Mouse (Mus musculus): ENCODE results near the gene Ccdc155. TPM values are rescaled to one million over a fixed set of nuclear protein-coding genes. Genes with fewer than 3 reads are reported as not detected.
"Not testable (repeated sequence)": the region's sequence is repeated elsewhere in the genome, so short reads cannot be mapped to it uniquely, and the experiment has no call there.

Gene Ccdc155
- polyA plus RNA-seq, 1 experiment from 2014 or later, result 0.86 TPM

DNA sequence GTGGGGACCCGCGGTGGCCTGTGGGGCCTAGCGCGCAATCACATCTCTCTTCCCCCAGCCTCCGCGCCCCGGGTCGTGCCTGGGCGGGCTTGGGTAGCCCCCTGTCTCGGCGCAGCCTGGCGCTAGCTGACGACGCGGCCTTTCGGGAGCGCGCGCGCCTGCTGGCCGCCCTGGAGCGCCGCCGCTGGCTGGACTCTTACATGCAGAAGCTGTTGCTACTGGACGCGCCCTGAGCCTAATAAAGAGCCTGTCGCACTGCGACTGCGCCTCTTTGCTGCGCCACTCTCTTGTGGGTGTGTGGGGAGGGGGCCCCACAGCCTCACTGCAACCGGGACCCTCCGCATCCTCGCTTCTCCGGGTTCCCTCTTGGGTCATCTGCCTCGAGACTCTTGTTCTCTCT is 23.2 kb downstream of the Ccdc155 start:
- no peak; the same call in 1 of the 2 replicates for ATAC-seq (ENCODE audit: low FRiP score, low TSS enrichment)
- no peak overlapping the region for H3K27ac ChIP-seq (ENCODE audit: low read length)
- peak overlapping the region; percentile 15; the same call in 1 of the 2 replicates for H3K4me3 ChIP-seq (ENCODE audit: low read length)
- H3K27me3 ChIP-seq (ENCODE audit: insufficient read depth, low read length), result peaks cover 92% of the 10 kb centered on the region
- H3K4me1 ChIP-seq (ENCODE audit: insufficient read depth, low read length), result peaks cover 14% of the 10 kb centered on the region
- H3K9ac ChIP-seq (replicated peaks; ENCODE audit: low read length), result no peak overlapping the region
- no peaks in the 10 kb centered on the region for H3K9me3 ChIP-seq (ENCODE audit: low read length)
- H3K4me2 ChIP-seq (replicated peaks; ENCODE audit: low read depth, low read length), result peak overlapping the region; percentile 53; the same call in 1 of the 2 replicates
- no peaks in the 10 kb centered on the region for H3K36me3 ChIP-seq (ENCODE audit: insufficient read depth, low read length)
- WGBS, result 4% methylated on average over 33 of the region's 35 CpGs

- Histone ChIP-seq H3K4me3 (ENCODE audit: low read length) (peak within 1 kb of the TSS; percentile 15; the same call in 1 of the 2 replicates), H3K27ac (ENCODE audit: low read length) (no peak within 1 kb of the TSS), H3K27me3 (ENCODE audit: insufficient read depth, low read length) (peaks cover 96% of the 10 kb centered on the region), H3K4me2 (replicated peaks; ENCODE audit: low read depth, low read length) (peak within 1 kb of the TSS; percentile 53; the same call in 1 of the 2 replicates), H3K36me3 (ENCODE audit: insufficient read depth, low read length) (no peaks in the 10 kb centered on the region), H3K4me1 (ENCODE audit: insufficient read depth, low read length) (peaks cover 20% of the 10 kb centered on the region), H3K9me3 (ENCODE audit: low read length) (no peaks in the 10 kb centered on the region), H3K9ac (replicated peaks; ENCODE audit: low read length) (no peak within 1 kb of the TSS)
- ATAC-seq (ENCODE audit: low FRiP score, low TSS enrichment), result no peak
- WGBS, result 13% methylated on average over 19 of the region's 20 CpGs
Observed at GRCm38 (mm10) chr7:45180896-45181477, 23.7 kb downstream of the Ccdc155 start, which contains the start of gene Pth2. Gene Pth2 (plus strand): TSS chr7:45180995.

DNA sequence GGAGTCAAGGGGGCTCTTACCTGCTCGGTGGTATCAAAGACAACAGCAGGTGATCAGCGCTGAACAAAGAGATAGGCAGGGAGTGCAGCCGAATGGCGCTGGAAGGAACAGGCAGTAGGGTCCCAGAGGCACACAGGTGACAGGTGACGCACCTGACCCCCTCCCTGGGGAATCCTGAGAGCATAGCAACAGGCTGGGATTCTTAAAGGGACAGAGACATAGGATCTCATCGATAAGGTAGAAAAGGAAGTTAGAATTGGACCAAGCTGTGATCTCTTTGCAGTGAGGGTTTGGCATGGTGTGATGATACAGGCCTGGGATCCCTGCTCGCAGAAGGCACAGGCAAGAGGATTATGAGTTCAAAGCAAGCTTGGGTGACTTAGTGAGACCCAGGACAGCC is 25.2 kb downstream of the Ccdc155 start, which contains the start of gene Gfy:
Gfy (minus strand) TSS at position 101 of the 400 bp plus-strand sequence.
- H3K9ac ChIP-seq (replicated peaks; ENCODE audit: low read length), result no peak within 1 kb of the TSS
- H3K4me1 ChIP-seq (ENCODE audit: insufficient read depth, low read length), result peaks cover 27% of the 10 kb centered on the region
- no peaks in the 10 kb centered on the region for H3K9me3 ChIP-seq (ENCODE audit: low read length)
- H3K27ac ChIP-seq (ENCODE audit: low read length), result no peak within 1 kb of the TSS
- no peak for ATAC-seq (ENCODE audit: low FRiP score, low TSS enrichment)
- no peaks in the 10 kb centered on the region for H3K36me3 ChIP-seq (ENCODE audit: insufficient read depth, low read length)
- H3K4me3 ChIP-seq (ENCODE audit: low read length), result no peak within 1 kb of the TSS
- whole genome bisulfite sequencing, result 36% methylated on average over 7 of the region's 7 CpGs
- H3K27me3 ChIP-seq (ENCODE audit: insufficient read depth, low read length), result peaks cover 99% of the 10 kb centered on the region
- H3K4me2 ChIP-seq (replicated peaks; ENCODE audit: low read depth, low read length), result no peak within 1 kb of the TSS

DNA sequence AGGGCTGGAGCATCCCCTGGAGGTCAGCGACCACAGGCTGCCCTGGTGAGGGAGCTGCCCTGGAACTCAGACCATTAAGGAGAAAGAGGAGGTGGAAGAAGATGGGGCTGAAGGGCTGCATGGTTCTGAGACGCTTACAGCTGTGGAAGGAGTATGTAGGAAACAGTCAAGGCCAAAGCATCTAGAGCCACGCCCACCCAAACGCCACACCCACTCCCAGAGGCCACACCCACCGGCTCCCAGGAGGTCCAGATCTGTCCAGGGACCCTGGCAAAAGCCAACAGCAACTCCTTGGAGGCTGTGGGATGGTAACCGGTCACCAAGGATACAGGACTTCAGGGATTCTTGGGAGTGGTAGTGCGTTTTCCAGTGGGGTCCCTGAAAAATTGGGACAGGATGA is 26.1 kb downstream of the Ccdc155 start:
- Histone ChIP-seq H3K9ac (replicated peaks; ENCODE audit: low read length) (no peak overlapping the region), H3K27ac (ENCODE audit: low read length) (no peak overlapping the region), H3K36me3 (ENCODE audit: insufficient read depth, low read length) (no peaks in the 10 kb centered on the region), H3K4me1 (ENCODE audit: insufficient read depth, low read length) (peaks cover 27% of the 10 kb centered on the region), H3K4me3 (ENCODE audit: low read length) (no peak overlapping the region), H3K4me2 (replicated peaks; ENCODE audit: low read depth, low read length) (no peak overlapping the region), H3K9me3 (ENCODE audit: low read length) (no peaks in the 10 kb centered on the region), H3K27me3 (ENCODE audit: insufficient read depth, low read length) (peaks cover 97% of the 10 kb centered on the region)
- ATAC-seq (ENCODE audit: low FRiP score, low TSS enrichment), result no peak
- WGBS, result 23% methylated on average over 7 of the region's 7 CpGs

DNA sequence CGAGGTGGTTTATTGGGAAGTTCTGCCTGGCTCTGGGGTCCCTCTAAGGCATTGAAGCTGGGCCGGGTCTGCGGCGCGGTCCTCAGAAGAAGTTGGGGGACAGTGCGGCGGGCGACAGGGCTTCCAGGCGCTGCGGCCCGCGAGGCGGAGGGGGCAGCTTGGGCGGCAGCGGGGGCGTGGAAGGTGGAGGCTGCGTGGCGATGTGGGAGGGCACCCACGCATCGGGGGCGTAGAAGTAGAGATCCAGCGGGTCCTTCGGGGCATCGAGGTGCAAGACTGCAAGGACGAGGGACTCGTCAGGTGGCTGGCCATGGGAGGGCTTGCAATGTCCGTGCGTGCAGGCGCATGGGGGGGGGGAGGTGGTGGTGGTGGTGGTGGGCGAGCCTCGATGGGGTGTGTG is 28.3 kb downstream of the Ccdc155 start:
- H3K27me3 ChIP-seq (ENCODE audit: insufficient read depth, low read length), result peaks cover 86% of the 10 kb centered on the region
- no peaks in the 10 kb centered on the region for H3K9me3 ChIP-seq (ENCODE audit: low read length)
- peak overlapping the region; percentile 28 for H3K4me3 ChIP-seq (ENCODE audit: low read length)
- H3K4me1 ChIP-seq (ENCODE audit: insufficient read depth, low read length), result peaks cover 14% of the 10 kb centered on the region
- H3K4me2 ChIP-seq (replicated peaks; ENCODE audit: low read depth, low read length), result peak overlapping the region; percentile 41
- H3K36me3 ChIP-seq (ENCODE audit: insufficient read depth, low read length), result no peaks in the 10 kb centered on the region
- no peak overlapping the region for H3K27ac ChIP-seq (ENCODE audit: low read length)
- WGBS, result 1% methylated on average over 23 of the region's 31 CpGs
- no peak overlapping the region for H3K9ac ChIP-seq (replicated peaks; ENCODE audit: low read length)
- ATAC-seq (ENCODE audit: low FRiP score, low TSS enrichment), result no peak

- WGBS, result under 1% methylated on average over 23 of the region's 23 CpGs
- peak overlapping the region; percentile 41 for H3K4me2 ChIP-seq (replicated peaks; ENCODE audit: low read depth, low read length)
- H3K36me3 ChIP-seq (ENCODE audit: insufficient read depth, low read length), result no peaks in the 10 kb centered on the region
- no peak for ATAC-seq (ENCODE audit: low FRiP score, low TSS enrichment)
- no peaks in the 10 kb centered on the region for H3K9me3 ChIP-seq (ENCODE audit: low read length)
- H3K4me3 ChIP-seq (ENCODE audit: low read length), result peak overlapping the region; percentile 28
- no peak overlapping the region for H3K27ac ChIP-seq (ENCODE audit: low read length)
- H3K27me3 ChIP-seq (ENCODE audit: insufficient read depth, low read length), result peaks cover 82% of the 10 kb centered on the region
- no peak overlapping the region for H3K9ac ChIP-seq (replicated peaks; ENCODE audit: low read length)
- peaks cover 14% of the 10 kb centered on the region; the same call in 1 of the 2 replicates for H3K4me1 ChIP-seq (ENCODE audit: insufficient read depth, low read length)
Observed at GRCm38 (mm10) chr7:45175929-45176328, 28.8 kb downstream of the Ccdc155 start.

- Histone ChIP-seq H3K4me2 (replicated peaks; ENCODE audit: low read depth, low read length) (no peak overlapping the region), H3K36me3 (ENCODE audit: insufficient read depth, low read length) (no peaks in the 10 kb centered on the region), H3K27me3 (ENCODE audit: insufficient read depth, low read length) (peaks cover 77% of the 10 kb centered on the region), H3K4me3 (ENCODE audit: low read length) (no peak overlapping the region), H3K27ac (ENCODE audit: low read length) (no peak overlapping the region), H3K9ac (replicated peaks; ENCODE audit: low read length) (no peak overlapping the region), H3K9me3 (ENCODE audit: low read length) (peaks cover 1% of the 10 kb centered on the region), H3K4me1 (ENCODE audit: insufficient read depth, low read length) (peaks cover 14% of the 10 kb centered on the region; the same call in 1 of the 2 replicates)
- ATAC-seq (ENCODE audit: low FRiP score, low TSS enrichment), result no peak
- 3% methylated on average over 13 of the region's 13 CpGs for WGBS
Observed at GRCm38 (mm10) chr7:45175398-45175797, 29.3 kb downstream of the Ccdc155 start.

DNA sequence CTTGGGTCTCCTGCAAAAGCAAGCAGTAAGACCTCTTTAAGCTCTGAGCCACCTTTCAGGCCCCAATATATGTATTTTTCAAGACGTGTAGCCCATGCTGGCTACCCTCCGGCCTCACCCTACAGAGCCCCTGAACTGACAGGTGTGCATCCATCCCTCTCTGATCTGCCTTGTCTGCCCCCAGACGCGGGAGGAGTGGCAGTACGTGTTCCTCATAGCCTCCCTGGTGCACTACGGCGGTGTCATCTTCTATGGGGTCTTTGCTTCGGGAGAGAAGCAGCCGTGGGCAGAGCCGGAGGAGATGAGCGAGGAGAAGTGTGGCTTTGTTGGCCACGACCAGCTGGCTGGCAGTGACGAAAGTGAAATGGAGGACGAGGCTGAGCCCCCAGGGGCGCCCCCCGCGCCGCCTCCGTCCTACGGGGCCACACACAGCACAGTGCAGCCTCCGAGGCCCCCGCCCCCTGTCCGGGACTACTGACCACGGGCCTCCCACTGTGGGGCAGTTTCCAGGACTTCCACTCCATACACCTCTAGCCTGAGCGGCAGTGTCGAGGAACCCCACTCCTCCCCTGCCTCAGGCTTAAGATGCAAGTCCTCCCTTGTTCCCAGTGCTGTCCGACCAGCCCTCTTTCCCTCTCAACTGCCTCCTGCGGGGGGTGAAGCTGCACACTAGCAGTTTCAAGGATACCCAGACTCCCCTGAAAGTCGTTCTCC is 30.0 kb downstream of the Ccdc155 start:
- Histone ChIP-seq H3K9ac (replicated peaks; ENCODE audit: low read length) (no peak overlapping the region; the same call in 1 of the 2 replicates), H3K4me2 (replicated peaks; ENCODE audit: low read depth, low read length) (peak overlapping the region; percentile 33; the same call in 1 of the 2 replicates), H3K27me3 (ENCODE audit: insufficient read depth, low read length) (peaks cover 70% of the 10 kb centered on the region), H3K36me3 (ENCODE audit: insufficient read depth, low read length) (no peaks in the 10 kb centered on the region), H3K4me3 (ENCODE audit: low read length) (no peak overlapping the region), H3K4me1 (ENCODE audit: insufficient read depth, low read length) (peaks cover 14% of the 10 kb centered on the region; the same call in 1 of the 2 replicates), H3K9me3 (ENCODE audit: low read length) (peaks cover 8% of the 10 kb centered on the region), H3K27ac (ENCODE audit: low read length) (no peak overlapping the region)
- 3% methylated on average over 29 of the region's 29 CpGs for WGBS
- ATAC-seq (ENCODE audit: low FRiP score, low TSS enrichment), result peak; percentile 43; the same call in 1 of the 2 replicates

GRCm38 (mm10) chr7:45173772-45174171 is 30.9 kb downstream of the Ccdc155 start:
- Histone ChIP-seq H3K4me1 (ENCODE audit: insufficient read depth, low read length) (peaks cover 14% of the 10 kb centered on the region; the same call in 1 of the 2 replicates), H3K9me3 (ENCODE audit: low read length) (peaks cover 17% of the 10 kb centered on the region), H3K27me3 (ENCODE audit: insufficient read depth, low read length) (peaks cover 69% of the 10 kb centered on the region)
- not testable (repeated sequence) for H3K27ac ChIP-seq (ENCODE audit: low read length); H3K36me3 ChIP-seq (ENCODE audit: insufficient read depth, low read length); ATAC-seq (ENCODE audit: low FRiP score, low TSS enrichment); H3K4me2 ChIP-seq (replicated peaks; ENCODE audit: low read depth, low read length); H3K9ac ChIP-seq (replicated peaks; ENCODE audit: low read length); H3K4me3 ChIP-seq (ENCODE audit: low read length)
- 73% methylated on average over 1 of the region's 1 CpGs for WGBS

DNA sequence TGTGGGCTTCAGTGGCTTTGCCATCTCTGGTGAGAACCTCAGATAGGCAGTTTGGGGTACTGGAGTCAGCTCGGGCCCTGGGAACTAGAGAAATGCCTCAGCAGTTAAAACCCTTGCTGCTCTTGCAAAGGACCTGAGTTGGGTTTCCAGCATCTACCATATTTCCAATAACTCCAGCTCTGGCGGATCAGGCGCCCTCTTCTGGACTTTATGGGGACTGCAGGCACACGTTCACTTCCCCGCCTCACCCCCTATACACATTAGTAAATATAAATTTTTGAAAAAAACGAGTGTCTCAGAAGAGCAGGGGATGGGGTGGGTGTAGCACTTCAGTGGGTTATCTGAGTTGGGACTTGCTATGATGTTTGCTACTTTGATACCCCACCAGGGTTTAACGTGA is 31.7 kb downstream of the Ccdc155 start:
- no peaks in the 10 kb centered on the region for H3K36me3 ChIP-seq (ENCODE audit: insufficient read depth, low read length)
- WGBS, result 56% methylated on average over 7 of the region's 7 CpGs
- H3K4me1 ChIP-seq (ENCODE audit: insufficient read depth, low read length), result peaks cover 14% of the 10 kb centered on the region; the same call in 1 of the 2 replicates
- no peak overlapping the region for H3K27ac ChIP-seq (ENCODE audit: low read length)
- ATAC-seq (ENCODE audit: low FRiP score, low TSS enrichment), result no peak
- H3K4me2 ChIP-seq (replicated peaks; ENCODE audit: low read depth, low read length), result no peak overlapping the region
- H3K9me3 ChIP-seq (ENCODE audit: low read length), result peaks cover 19% of the 10 kb centered on the region
- no peak overlapping the region for H3K9ac ChIP-seq (replicated peaks; ENCODE audit: low read length)
- H3K4me3 ChIP-seq (ENCODE audit: low read length), result no peak overlapping the region
- H3K27me3 ChIP-seq (ENCODE audit: insufficient read depth, low read length), result peaks cover 69% of the 10 kb centered on the region
